Mouse (Mus musculus) intestine, embryonic 14.5 days (tissue): ENCODE data around the gene Prkcz. TPM values are rescaled to one million over a fixed set of nuclear protein-coding genes. Genes with fewer than 3 reads are reported as not detected.

Source experiments
- ATAC-seq: fragments of 200-750 bp; cut with Nextera tagmentation; replicated peaks from 2 replicates; pipeline ENCODE4 v1.8.0; 2017; ENCODE audit warnings: low read depth, moderate number of reproducible peaks, moderate TSS enrichment, moderate library complexity; ENCODE audit not compliant: low FRiP score, low TSS enrichment
- DNase-seq: peaks from one replicate; pipeline ENCODE4 v3.0.0-alpha.2; 2018; ENCODE audit warnings: low spot score
- H3K27ac ChIP-seq: fragments of 300-500 bp; sonication (generic); 2 replicates; pipeline ENCODE4 v1.5.1; 2014; ENCODE audit warnings: low read depth, mild to moderate bottlenecking, control low read depth
- H3K27me3 ChIP-seq: fragments of 300-500 bp; sonication (generic); replicated peaks from 2 replicates; pipeline ENCODE4 v1.6.1; 2014; ENCODE audit warnings: low read length, control low read depth; ENCODE audit not compliant: control insufficient read depth, insufficient read depth
- H3K36me3 ChIP-seq: fragments of 300-500 bp; sonication (generic); 2 replicates; pipeline ENCODE4 v1.6.1; 2014; ENCODE audit warnings: low read length, control low read depth; ENCODE audit not compliant: control insufficient read depth, insufficient read depth
- H3K4me1 ChIP-seq: fragments of 300-500 bp; sonication (generic); replicated peaks from 2 replicates; pipeline ENCODE4 v1.6.1; 2014; ENCODE audit warnings: low read length, control low read depth, mixed read lengths; ENCODE audit not compliant: control insufficient read depth, insufficient read depth
- H3K4me2 ChIP-seq: fragments of 300-500 bp; sonication (generic); 2 replicates; pipeline ENCODE4 v1.6.1; 2014; ENCODE audit warnings: low read length
- H3K4me3 ChIP-seq: fragments of 300-500 bp; sonication (generic); 2 replicates; pipeline ENCODE4 v1.5.1; 2014; ENCODE audit warnings: low read depth, low read length, control low read depth, mixed read lengths
- H3K9ac ChIP-seq: fragments of 300-500 bp; sonication (generic); 2 replicates; pipeline ENCODE4 v1.6.1; 2014; ENCODE audit warnings: mild to moderate bottlenecking, low read length
- H3K9me3 ChIP-seq: fragments of 300-500 bp; sonication (generic); 2 replicates; pipeline ENCODE4 v1.6.1; 2016; ENCODE audit warnings: low read length, control low read depth; ENCODE audit not compliant: control insufficient read depth
- WGBS: fragments of 180-500 bp; shearing (Covaris S2); extraction: QIAGEN DNeasy Blood & Tissue Kit; methylation state at CpG from one replicate; pipeline ENCODE4 v1.1.7; 2014; 5-methylcytosine and 5-hydroxymethylcytosine counted together
- polyA plus RNA-seq: library from polyadenylated mRNA; unstranded; fragments of >200 nt; fragmentation: Nextera tagmentation; extraction: Ambion mirVana; gene quantifications from 2 replicates; pipeline ENCODE4 v1.2.1, GENCODE M21; 2014

Gene Prkcz
- polyA plus RNA-seq, 1 experiment from 2014 or later: 24.1 TPM

DNA sequence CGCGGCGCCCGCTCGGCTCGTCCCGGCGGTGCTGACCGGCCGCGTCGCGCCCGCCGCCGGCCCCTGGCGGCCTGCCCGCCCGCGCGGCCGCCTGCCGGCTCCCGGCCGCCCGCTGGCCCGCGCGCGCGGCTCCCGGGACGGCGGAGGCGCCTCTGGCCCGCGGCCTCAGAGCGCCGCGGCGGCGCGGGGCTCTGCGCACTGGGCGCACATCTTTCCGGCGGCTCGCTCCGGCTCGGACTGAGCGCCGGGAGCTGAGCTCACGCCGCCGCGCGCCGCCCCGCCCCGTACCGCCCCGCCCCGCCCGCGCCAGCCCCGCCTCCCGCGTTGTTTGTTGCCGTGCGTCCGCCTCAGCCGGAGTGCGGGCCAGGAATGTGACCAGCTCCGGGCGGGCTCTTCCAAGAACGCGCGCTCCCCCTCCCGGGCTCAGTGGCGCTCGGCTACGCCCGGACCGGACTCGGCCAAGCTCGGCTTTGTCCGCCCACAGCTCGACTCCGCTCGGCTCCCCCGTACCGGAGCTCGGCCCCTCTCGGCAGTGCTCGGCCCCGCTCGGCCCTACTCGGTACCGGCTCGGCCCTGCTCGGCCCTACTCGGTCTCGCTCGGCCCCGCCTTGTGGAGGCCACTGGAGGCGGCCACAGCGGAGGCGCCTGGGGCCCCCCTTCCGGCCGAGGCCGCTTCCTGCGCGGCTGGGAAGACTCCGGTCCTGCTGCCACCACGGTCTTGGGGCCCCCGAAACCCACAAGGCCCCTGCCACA lies 138.1 kb downstream of the Prkcz start:
- Histone ChIP-seq H3K4me1 (peaks cover 31% of the 10 kb centered on the region), H3K4me3 (peak overlapping the region; percentile 88), H3K36me3 (no peaks in the 10 kb centered on the region), H3K9ac (peak overlapping the region; percentile 84), H3K27ac (peak overlapping the region; percentile 93), H3K9me3 (no peaks in the 10 kb centered on the region), H3K4me2 (peak overlapping the region; percentile 99), H3K27me3 (no peaks in the 10 kb centered on the region)
- DNase-seq: peak; percentile 100
- peak; percentile 99 for ATAC-seq
- under 1% methylated on average over 77 of the region's 116 CpGs for WGBS

- Histone ChIP-seq H3K4me3 (peak within 1 kb of the TSS; percentile 88), H3K9ac (peak within 1 kb of the TSS; percentile 84), H3K36me3 (no peaks in the 10 kb centered on the region), H3K4me2 (peak within 1 kb of the TSS; percentile 99), H3K27me3 (no peaks in the 10 kb centered on the region), H3K4me1 (peaks cover 36% of the 10 kb centered on the region), H3K9me3 (no peaks in the 10 kb centered on the region), H3K27ac (peak within 1 kb of the TSS; percentile 93)
- 0% methylated on average over 5 of the region's 63 CpGs for WGBS
- ATAC-seq (no peak), DNase-seq (no peak)
Observed at GRCm38 (mm10) chr4:155222552-155222840, 138.7 kb downstream of the Prkcz start, which contains the start of gene Ski. Gene Ski (minus strand): TSS chr4:155222592.

- Histone ChIP-seq H3K9ac (peak overlapping the region; percentile 84), H3K4me2 (peak overlapping the region; percentile 99), H3K27ac (peak overlapping the region; percentile 76), H3K27me3 (no peaks in the 10 kb centered on the region), H3K36me3 (peaks cover 2% of the 10 kb centered on the region; the same call in 1 of the 2 replicates), H3K9me3 (no peaks in the 10 kb centered on the region), H3K4me3 (peak overlapping the region; percentile 88), H3K4me1 (peaks cover 42% of the 10 kb centered on the region)
- no peak for ATAC-seq
- WGBS: under 1% methylated on average over 78 of the region's 93 CpGs
- DNase-seq: peak; percentile 81
Observed at GRCm38 (mm10) chr4:155221599-155222551, 139.3 kb downstream of the Prkcz start.

DNA sequence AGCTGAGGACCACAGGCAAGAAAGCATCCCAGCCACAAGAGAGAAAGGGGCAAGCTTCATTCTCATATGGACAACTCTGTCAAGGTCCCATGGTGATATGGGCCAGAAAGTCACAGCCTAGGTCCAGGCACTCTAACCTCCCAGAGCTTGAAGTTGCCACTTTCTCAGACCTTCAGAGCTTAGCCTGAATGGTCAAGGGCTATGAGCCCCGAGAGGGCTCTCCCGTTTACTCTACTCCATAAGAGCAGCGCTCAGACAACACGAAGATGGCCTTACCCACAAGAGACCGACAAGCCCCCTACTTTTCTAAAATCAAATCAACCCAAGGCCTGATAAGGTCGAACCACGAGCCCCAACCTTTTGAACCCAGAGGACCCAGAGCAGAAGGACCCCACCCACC lies 140.1 kb downstream of the Prkcz start:
- 2% methylated on average over 7 of the region's 7 CpGs for WGBS
- H3K27me3 ChIP-seq: no peaks in the 10 kb centered on the region
- H3K9me3 ChIP-seq: no peaks in the 10 kb centered on the region
- H3K36me3 ChIP-seq: peaks cover 5% of the 10 kb centered on the region; the same call in 1 of the 2 replicates
- peak overlapping the region; percentile 84 for H3K9ac ChIP-seq
- H3K4me1 ChIP-seq: peaks cover 50% of the 10 kb centered on the region
- peak overlapping the region; percentile 99 for H3K4me2 ChIP-seq
- ATAC-seq: no peak
- H3K4me3 ChIP-seq: peak overlapping the region; percentile 88
- peak overlapping the region; percentile 76 for H3K27ac ChIP-seq
- DNase-seq: no peak

DNA sequence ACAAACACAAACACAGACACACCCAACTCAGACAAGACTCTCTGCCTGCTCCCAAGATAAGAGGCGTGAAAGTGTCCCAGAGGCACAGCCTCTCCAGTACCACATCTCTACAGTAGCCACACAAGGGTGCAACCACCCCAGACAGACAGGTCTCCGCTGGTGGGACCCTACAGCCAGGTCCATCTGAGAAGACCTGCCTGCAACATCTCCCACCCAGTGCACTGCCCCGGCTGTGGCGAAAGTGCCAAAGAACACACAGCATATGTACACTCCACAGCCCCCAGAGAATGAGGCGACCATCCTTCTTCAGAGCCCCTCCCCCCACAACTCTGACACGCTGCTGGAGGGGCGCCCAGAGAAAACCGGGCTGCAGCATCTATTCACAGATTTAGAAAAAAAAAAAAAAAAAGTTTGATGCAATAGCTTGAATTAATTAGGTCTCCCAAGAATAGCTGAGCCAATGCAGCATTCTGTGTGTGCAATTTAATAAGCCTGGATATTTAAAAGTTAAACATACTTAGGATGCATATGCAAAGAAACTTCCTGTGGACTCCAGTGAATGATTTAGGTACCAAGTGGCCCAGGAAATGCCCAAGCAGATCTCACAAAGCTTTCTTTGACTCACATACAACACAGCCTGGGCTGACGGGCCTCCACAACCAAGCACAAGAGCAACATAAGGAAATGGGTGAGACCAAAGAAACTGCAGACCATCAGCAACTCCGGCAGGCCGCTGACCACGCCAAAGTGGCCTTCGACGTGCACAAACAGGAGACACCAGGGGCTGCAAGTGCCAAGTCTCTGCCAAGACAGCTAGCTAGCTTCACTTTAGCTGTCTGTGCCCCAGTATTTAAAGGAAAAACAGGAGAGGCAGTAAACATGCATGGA lies 140.7 kb downstream of the Prkcz start:
- Histone ChIP-seq H3K36me3 (peaks cover 5% of the 10 kb centered on the region; the same call in 1 of the 2 replicates), H3K27ac (0 out of 2 replicates have a peak overlapping the region, but pooled peaks have one; percentile 36), H3K4me2 (peak overlapping the region; percentile 99), H3K9me3 (no peaks in the 10 kb centered on the region), H3K27me3 (no peaks in the 10 kb centered on the region), H3K4me1 (peaks cover 56% of the 10 kb centered on the region), H3K4me3 (peak overlapping the region; percentile 88), H3K9ac (peak overlapping the region; percentile 84)
- no peak for ATAC-seq
- no peak for DNase-seq
- WGBS: 5% methylated on average over 14 of the region's 14 CpGs

DNA sequence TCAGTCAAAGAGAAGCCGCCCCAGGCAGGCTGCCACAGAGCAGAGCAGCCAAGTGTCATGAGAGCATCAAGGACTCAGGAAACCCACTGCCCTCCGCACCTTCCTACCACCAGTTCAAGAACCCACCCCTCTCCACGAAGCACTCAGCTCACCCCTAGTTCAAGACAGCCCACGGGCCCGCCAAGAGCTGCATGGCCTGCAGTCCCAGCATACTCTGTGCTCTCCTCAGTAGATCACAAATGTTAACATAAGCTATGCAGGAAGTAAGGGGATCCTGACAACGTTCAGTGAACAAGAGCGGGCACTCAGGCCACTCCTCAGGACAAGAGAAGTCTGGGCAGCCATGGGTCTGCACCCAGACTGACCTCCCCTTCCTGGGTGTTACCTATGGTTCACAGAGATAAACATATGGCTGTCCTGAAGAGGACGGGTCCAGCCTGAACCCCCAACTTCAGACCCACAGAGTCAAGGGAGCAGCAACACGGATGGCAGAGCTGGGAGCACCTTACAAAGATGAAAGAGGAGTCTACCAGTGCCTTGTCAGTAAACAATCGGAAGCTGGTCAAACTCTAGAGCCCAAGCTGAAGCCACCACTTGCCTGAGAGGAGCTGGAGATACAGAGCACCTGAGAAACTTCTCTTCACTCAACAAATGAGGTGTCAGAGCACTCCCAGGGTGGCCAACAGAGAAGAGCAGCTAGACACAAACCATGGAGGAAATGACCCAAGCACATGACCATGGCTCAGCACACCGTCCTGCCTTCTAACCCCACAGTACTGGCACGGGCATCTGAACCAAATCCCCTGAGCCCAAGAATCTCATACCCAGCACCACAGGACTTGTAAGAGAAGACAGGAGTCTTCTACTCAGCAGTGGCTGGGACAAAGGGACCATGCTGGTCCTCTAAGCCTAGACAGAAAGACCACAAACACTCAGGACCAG lies 141.6 kb downstream of the Prkcz start:
- peaks cover 5% of the 10 kb centered on the region; the same call in 1 of the 2 replicates for H3K36me3 ChIP-seq
- peak overlapping the region; percentile 99 for H3K4me2 ChIP-seq
- no peaks in the 10 kb centered on the region for H3K9me3 ChIP-seq
- H3K4me3 ChIP-seq: peak overlapping the region; percentile 88
- WGBS: 40% methylated on average over 12 of the region's 12 CpGs
- no peak for ATAC-seq
- peaks cover 65% of the 10 kb centered on the region for H3K4me1 ChIP-seq
- DNase-seq: no peak
- no peaks in the 10 kb centered on the region for H3K27me3 ChIP-seq
- peak overlapping the region; percentile 84 for H3K9ac ChIP-seq
- H3K27ac ChIP-seq: no peak overlapping the region

- Histone ChIP-seq H3K36me3 (peaks cover 5% of the 10 kb centered on the region; the same call in 1 of the 2 replicates), H3K27ac (no peak overlapping the region), H3K9ac (no peak overlapping the region), H3K4me3 (0 out of 2 replicates have a peak overlapping the region, but pooled peaks have one; percentile 88), H3K4me1 (peaks cover 70% of the 10 kb centered on the region), H3K9me3 (no peaks in the 10 kb centered on the region), H3K4me2 (peak overlapping the region; percentile 99), H3K27me3 (no peaks in the 10 kb centered on the region)
- DNase-seq (no peak), ATAC-seq (no peak)
- 81% methylated on average over 9 of the region's 9 CpGs for WGBS
Observed at GRCm38 (mm10) chr4:155218104-155218732, 142.9 kb downstream of the Prkcz start.
